Mouse (Mus musculus) B cell, adult 2 months (primary cell): ENCODE data around the gene Cga.

Experiments used
- DNase-seq, 2 experiments: peaks; one replicate each; pipeline ENCODE4 v3.0.0; 2022

Cga gene

GRCm38 (mm10) chr4:34893479-34893878 is at the start of gene Cga:
Cga (plus strand) TSS chr4:34893779.
- no peak for DNase-seq

- DNase-seq = no peak
Measured at GRCm38 (mm10) chr4:34843839-34844238, 49.7 kb upstream of the Cga start.

GRCm38 (mm10) chr4:34847679-34848309 is 45.8 kb upstream of the Cga start:
- DNase-seq = no peak

- DNase-seq = no peak
Measured at GRCm38 (mm10) chr4:34850156-34850555, 43.4 kb upstream of the Cga start.

GRCm38 (mm10) chr4:34852051-34852450 is 41.5 kb upstream of the Cga start:
- no peak for DNase-seq

- no peak for DNase-seq
Measured at GRCm38 (mm10) chr4:34855966-34856365, 37.6 kb upstream of the Cga start.

- DNase-seq = no peak
Measured at GRCm38 (mm10) chr4:34858903-34859302, 34.7 kb upstream of the Cga start.

- no peak for DNase-seq
Measured at GRCm38 (mm10) chr4:34859416-34859815, 34.2 kb upstream of the Cga start.

- no peak for DNase-seq
Measured at GRCm38 (mm10) chr4:34861438-34861837, 32.1 kb upstream of the Cga start.

GRCm38 (mm10) chr4:34869813-34870212 is 23.8 kb upstream of the Cga start:
- no peak for DNase-seq

- no peak for DNase-seq
Measured at GRCm38 (mm10) chr4:34872896-34873495, 20.6 kb upstream of the Cga start.

GRCm38 (mm10) chr4:34874234-34874633 is 19.3 kb upstream of the Cga start:
- DNase-seq = no peak

- DNase-seq = no peak
Measured at GRCm38 (mm10) chr4:34880921-34881650, 12.5 kb upstream of the Cga start.

- DNase-seq = no peak
Measured at GRCm38 (mm10) chr4:34881851-34882250, 11.7 kb upstream of the Cga start.

- peak; percentile 66 to 67 for DNase-seq
Measured at GRCm38 (mm10) chr4:34882291-34882769, 11.2 kb upstream of the Cga start.

- DNase-seq = peak; percentile 94
Measured at GRCm38 (mm10) chr4:34882818-34883217, 10.8 kb upstream of the Cga start, which contains the start of gene Zfp292. Zfp292 (minus strand) TSS chr4:34882960.

GRCm38 (mm10) chr4:34883366-34884029 is 10.1 kb upstream of the Cga start:
- no peak for DNase-seq

- DNase-seq = no peak
Measured at GRCm38 (mm10) chr4:34885631-34886351, 7.8 kb upstream of the Cga start.

- DNase-seq = peak; percentile 81 to 84
Measured at GRCm38 (mm10) chr4:34886490-34887111, 7.0 kb upstream of the Cga start.

GRCm38 (mm10) chr4:34887295-34887694 is 6.3 kb upstream of the Cga start:
- no peak for DNase-seq

- DNase-seq = no peak
Measured at GRCm38 (mm10) chr4:34889101-34889811, 4.3 kb upstream of the Cga start.

- DNase-seq = no peak
Measured at GRCm38 (mm10) chr4:34889812-34890185, 3.8 kb upstream of the Cga start.
